Mouse (Mus musculus) CH12.LX (cell line): ENCODE data around the gene Plscr5. TPM values are rescaled to one million over a fixed set of nuclear protein-coding genes. Genes with fewer than 3 reads are reported as not detected.

Experiments used
- DNase-seq: peaks from one replicate; pipeline ENCODE4 v3.0.0-alpha.2; 2013; ENCODE audit errors: extremely low read depth
- H3K27ac ChIP-seq: 2 replicates; pipeline ENCODE4 v1.5.1; 2012; ENCODE audit warnings: low read depth, mild to moderate bottlenecking, control low read depth, moderate library complexity; ENCODE audit not compliant: insufficient read depth
- H3K27me3 ChIP-seq: replicated peaks from 2 replicates; pipeline ENCODE3; 2012; ENCODE audit warnings: inconsistent platforms
- H3K36me3 ChIP-seq, 2 experiments: replicated peaks in 1 of 2; 2 replicates each; pipeline versions ENCODE3 to v1.6.1; 2012; ENCODE audit warnings: inconsistent platforms in 1 of 2, low read length in 1 of 2, mild to moderate bottlenecking in 1 of 2, mixed read lengths in 1 of 2, moderate library complexity in 1 of 2; ENCODE audit not compliant: control insufficient read depth in 1 of 2, insufficient read depth in 1 of 2
- H3K4me1 ChIP-seq, 2 experiments: 2 replicates each; pipeline ENCODE4 v1.6.1; 2012; ENCODE audit warnings: inconsistent platforms in 1 of 2, moderate library complexity in 1 of 2; ENCODE audit not compliant: insufficient read depth in 2 of 2, control insufficient read depth in 1 of 2
- H3K4me2 ChIP-seq: 2 replicates; pipeline ENCODE4 v1.6.1; 2012; ENCODE audit warnings: low read depth, mild to moderate bottlenecking, control low read depth; ENCODE audit not compliant: poor library complexity, insufficient read depth, severe bottlenecking
- H3K4me3 ChIP-seq, 3 experiments: fragments of 150-350 bp in 1 of 3; sonication (generic) in 1 of 3; replicated peaks in 1 of 3; 2 replicates each; pipeline versions ENCODE3 to v1.5.1; 2011 to 2012; ENCODE audit warnings: low read depth in 2 of 3, low read length in 2 of 3, mild to moderate bottlenecking in 2 of 3, moderate library complexity in 2 of 3, control low read depth in 1 of 3, improper control_type of control experiment in 1 of 3, inconsistent platforms in 1 of 3, mixed read lengths in 1 of 3; ENCODE audit not compliant: poor library complexity in 1 of 3
- H3K79me2 ChIP-seq: replicated peaks from 2 replicates; pipeline ENCODE4 v1.6.1; 2012; ENCODE audit warnings: mild to moderate bottlenecking, moderate library complexity; ENCODE audit not compliant: control insufficient read depth, poor library complexity, insufficient read depth, severe bottlenecking; ENCODE audit errors: extremely low read depth
- H3K9ac ChIP-seq: 2 replicates; pipeline ENCODE4 v1.6.1; 2012; ENCODE audit warnings: low read depth, mild to moderate bottlenecking, control low read depth, moderate library complexity; ENCODE audit not compliant: insufficient read depth
- H3K9me3 ChIP-seq: replicated peaks from 2 replicates; pipeline ENCODE3; 2012; ENCODE audit warnings: low read length, inconsistent platforms, mixed read lengths
- CHD2 ChIP-seq: IDR thresholded peaks from 2 replicates; pipeline ENCODE4 v1.6.1; 2011; ENCODE audit warnings: low read length, improper control_type of control experiment
- CTCF ChIP-seq, 2 experiments: IDR thresholded peaks in 1 of 2; conservative IDR thresholded peaks in 1 of 2; 2 replicates each; pipeline ENCODE4 v1.5.1; 2011 to 2012; ENCODE audit warnings: low read depth in 2 of 2, low read length in 2 of 2, improper control_type of control experiment in 1 of 2, inconsistent platforms in 1 of 2, mild to moderate bottlenecking in 1 of 2, moderate library complexity in 1 of 2
- ELF1 ChIP-seq: IDR thresholded peaks from 2 replicates; pipeline ENCODE4 v1.6.1; 2014; ENCODE audit warnings: low read depth, mild to moderate bottlenecking, inconsistent platforms, low read length, improper control_type of control experiment
- EP300 ChIP-seq: IDR thresholded peaks from 2 replicates; pipeline ENCODE4 v1.6.1; 2011; ENCODE audit warnings: low read length, improper control_type of control experiment
- IRF4 ChIP-seq: IDR thresholded peaks from 2 replicates; pipeline ENCODE4 v1.6.1; 2014; ENCODE audit warnings: low read depth, mild to moderate bottlenecking, inconsistent platforms, low read length, improper control_type of control experiment
- JUND ChIP-seq: conservative IDR thresholded peaks from 2 replicates; pipeline ENCODE4 v1.6.1; 2011; ENCODE audit warnings: low read depth, low read length, improper control_type of control experiment
- KAT2A ChIP-seq: IDR thresholded peaks from 2 replicates; pipeline ENCODE4 v1.6.1; 2012; ENCODE audit warnings: low read length, improper control_type of control experiment, inconsistent platforms; ENCODE audit not compliant: insufficient replicate concordance
- MAFK ChIP-seq: IDR thresholded peaks from 2 replicates; pipeline ENCODE4 v1.6.1; 2011; ENCODE audit warnings: low read length, improper control_type of control experiment; ENCODE audit not compliant: insufficient replicate concordance
- MAX ChIP-seq: IDR thresholded peaks from 2 replicates; pipeline ENCODE4 v1.6.1; 2011; ENCODE audit warnings: low read length, improper control_type of control experiment
- MXI1 ChIP-seq: IDR thresholded peaks from 2 replicates; pipeline ENCODE4 v1.6.1; 2011; ENCODE audit warnings: mild to moderate bottlenecking, low read depth, low read length, improper control_type of control experiment
- PAX5 ChIP-seq: IDR thresholded peaks from 2 replicates; pipeline ENCODE4 v1.6.1; 2012; ENCODE audit warnings: low read length, inconsistent platforms, mixed read lengths
- POLR2A ChIP-seq: IDR thresholded peaks from 2 replicates; pipeline ENCODE4 v1.6.1; 2011; ENCODE audit warnings: low read depth, mild to moderate bottlenecking, improper control_type of control experiment, low read length
- POLR2AphosphoS2 ChIP-seq: IDR thresholded peaks from 2 replicates; pipeline ENCODE4 v1.6.1; 2011; ENCODE audit warnings: low read depth, low read length, improper control_type of control experiment
- RAD21 ChIP-seq: IDR thresholded peaks from 2 replicates; pipeline ENCODE4 v1.6.1; 2011; ENCODE audit warnings: low read depth, mild to moderate bottlenecking, low read length, improper control_type of control experiment, moderate library complexity
- RCOR1 ChIP-seq: conservative IDR thresholded peaks from 2 replicates; pipeline ENCODE4 v1.6.1; 2012; ENCODE audit warnings: low read depth, mild to moderate bottlenecking, inconsistent platforms, low read length, improper control_type of control experiment
- SIN3A ChIP-seq: IDR thresholded peaks from 2 replicates; pipeline ENCODE4 v1.6.1; 2012; ENCODE audit warnings: low read length, improper control_type of control experiment, inconsistent platforms
- TCF12 ChIP-seq: IDR thresholded peaks from 2 replicates; pipeline ENCODE4 v1.6.1; 2014; ENCODE audit warnings: low read depth, mild to moderate bottlenecking, inconsistent platforms, low read length, improper control_type of control experiment
- UBTF ChIP-seq: IDR thresholded peaks from 2 replicates; pipeline ENCODE4 v1.6.1; 2012; ENCODE audit warnings: low read depth, mild to moderate bottlenecking, inconsistent platforms, low read length, improper control_type of control experiment, moderate library complexity
- USF1 ChIP-seq: IDR thresholded peaks from 2 replicates; pipeline ENCODE4 v1.6.1; 2014; ENCODE audit warnings: low read depth, mild to moderate bottlenecking, inconsistent platforms, low read length, improper control_type of control experiment
- USF2 ChIP-seq: conservative IDR thresholded peaks from 2 replicates; pipeline ENCODE4 v1.6.1; 2011; ENCODE audit warnings: low read depth, low read length, improper control_type of control experiment
- ZC3H11A ChIP-seq: IDR thresholded peaks from 2 replicates; pipeline ENCODE4 v1.6.1; 2012; ENCODE audit warnings: low read depth, mild to moderate bottlenecking, inconsistent platforms, low read length, improper control_type of control experiment
- dilution Hi-C: fragments of 300-500 bp; cut with MboI; formaldehyde crosslinking; loops from 2 replicates; pipeline ENCODE4 v1.14.3; 2020; ENCODE audit warnings: low sequenced_read_pairs; ENCODE audit not compliant: extremely low pct_unique_long_range_greater_than_20kb, extremely low pct_ligation_motif_present
- in situ Hi-C: fragments of 300-500 bp; cut with MboI; formaldehyde crosslinking; loops from 3 replicates; pipeline ENCODE4 v1.14.3; 2019; ENCODE audit warnings: low sequenced_read_pairs, low pct_ligation_motif_present, low pct_unique_long_range_greater_than_20kb, mixed read lengths
- polyA plus RNA-seq: library from polyadenylated mRNA; unstranded; fragments of >175 nt; gene quantifications from 2 replicates; pipeline ENCODE4 v1.2.1, GENCODE M21; 2012; ENCODE audit warnings: low read depth; ENCODE audit not compliant: insufficient read length
- total RNA-seq, 2 experiments: library from RNA; depleted of rRNA; stranded (reverse); fragments of 300-350 nt in 1 of 2; fragments of >200 nt in 1 of 2; gene quantifications; 2 replicates each; pipeline ENCODE4 v1.2.3; 2012 to 2014

Gene Plscr5
- total and polyA plus RNA-seq, 3 experiments = not detected

DNA sequence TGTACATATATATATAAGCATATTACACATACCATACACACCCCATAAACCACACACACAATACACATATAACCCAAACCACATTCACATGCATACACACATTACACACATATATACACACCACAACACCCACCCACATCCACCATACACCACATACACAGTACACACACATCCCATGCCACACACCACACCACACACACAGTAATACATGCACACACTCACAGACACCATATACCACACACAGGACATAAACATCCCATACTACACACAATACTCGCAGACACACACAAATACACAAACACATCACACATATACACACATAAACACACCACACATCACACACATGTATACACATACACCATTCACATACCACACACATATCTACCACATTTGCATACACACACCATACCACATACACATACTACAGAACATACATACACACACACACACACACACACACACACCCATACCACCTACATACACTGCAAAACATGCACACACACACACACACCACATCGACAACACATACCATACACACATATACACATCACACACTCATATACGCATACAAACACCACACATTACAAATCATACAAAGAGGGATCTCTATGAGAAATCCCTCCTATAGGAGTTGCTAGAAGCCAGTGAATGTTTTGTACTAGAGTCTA is 19.3 kb upstream of the Plscr5 start:
- no peaks in the 10 kb centered on the region for H3K27me3 ChIP-seq
- no peak overlapping the region for H3K4me3 ChIP-seq
- no peaks in the 10 kb centered on the region for H3K9me3 ChIP-seq
- no peak overlapping the region for H3K27ac ChIP-seq
- H3K9ac ChIP-seq = no peak overlapping the region
- TF ChIP-seq CHD2 (no peak), MXI1 (no peak), TCF12 (no peak), CTCF (conservative IDR thresholded peaks at IDR 0.05 in 1 of 2, IDR thresholded peaks at IDR 0.05 in 1 of 2; ENCODE audit: low read depth in 2 of 2, low read length in 2 of 2) (no peak), IRF4 (no peak), MAX (no peak), POLR2AphosphoS2 (no peak), RCOR1 (no peak), EP300 (no peak), KAT2A (no peak), JUND (no peak), UBTF (no peak), ELF1 (no peak), PAX5 (no peak), USF1 (no peak), USF2 (no peak), RAD21 (no peak), MAFK (no peak)
- H3K4me2 ChIP-seq = no peak overlapping the region
- H3K36me3 ChIP-seq = no peaks in the 10 kb centered on the region
- dilution Hi-C loops (no loop called here), in situ Hi-C loops (no loop called here)
- H3K4me1 ChIP-seq = no peaks in the 10 kb centered on the region
- DNase-seq = no peak
- no peaks in the 10 kb centered on the region for H3K79me2 ChIP-seq

DNA sequence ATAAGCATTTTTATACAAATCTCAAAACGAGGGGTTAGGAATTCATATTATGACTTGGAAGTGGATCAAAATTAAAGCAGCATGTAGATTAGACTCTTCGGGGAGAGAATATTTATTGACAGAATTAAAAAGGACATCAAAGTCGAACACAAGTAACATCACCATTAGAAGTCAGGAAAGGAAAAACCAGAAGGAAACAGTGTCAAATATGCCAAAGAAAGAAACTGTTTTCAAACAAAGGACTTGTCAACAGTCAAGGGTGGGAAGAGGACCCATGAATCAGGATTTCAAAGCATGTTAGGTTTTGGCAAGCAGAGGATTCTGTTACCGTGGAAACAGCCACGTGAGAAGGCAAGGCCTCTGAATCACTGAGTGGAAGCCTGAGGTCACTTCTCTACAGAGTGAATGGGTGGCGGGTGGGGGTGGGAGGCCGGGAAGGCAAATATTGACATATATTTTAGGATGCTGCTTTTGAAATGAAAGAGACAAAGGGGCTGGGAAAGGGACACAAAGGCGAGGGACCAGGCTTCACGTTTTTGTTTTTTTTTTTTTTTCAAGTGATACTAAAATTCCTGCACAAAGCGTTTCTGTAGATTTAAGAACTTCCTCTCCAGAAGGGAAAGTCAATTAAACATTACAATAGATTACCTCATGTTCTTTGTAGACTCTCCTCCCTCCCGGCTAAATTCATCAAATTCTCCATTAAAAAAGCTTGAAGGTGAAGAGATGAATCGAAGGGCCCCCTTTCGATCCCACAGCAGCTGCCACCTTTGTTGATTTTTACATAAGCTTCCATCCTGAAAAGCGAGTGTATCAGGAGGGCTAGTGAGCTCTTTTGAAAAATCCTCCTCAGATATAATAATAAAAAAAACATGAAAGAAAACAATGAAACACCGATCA is 18.3 kb upstream of the Plscr5 start:
- Histone ChIP-seq H3K27ac (no peak overlapping the region), H3K9me3 (no peaks in the 10 kb centered on the region), H3K36me3 (no peaks in the 10 kb centered on the region), H3K4me1 (no peaks in the 10 kb centered on the region), H3K4me2 (no peak overlapping the region), H3K9ac (no peak overlapping the region), H3K4me3 (no peak overlapping the region), H3K27me3 (no peaks in the 10 kb centered on the region), H3K79me2 (no peaks in the 10 kb centered on the region)
- no peak for DNase-seq
- in situ Hi-C loops (no loop called here), dilution Hi-C loops (no loop called here)
- no peak for TF ChIP-seq POLR2A
- TF ChIP-seq SIN3A = no peak
- TF ChIP-seq ZC3H11A = no peak
- TF ChIP-seq MAFK = no peak
